Mouse (Mus musculus): ENCODE measurements around the gene Atp2a2.
A peak's percentile ranks its signal among the peaks of the same experiment; 100 is the strongest.
"Not testable (repeated sequence)": the region's sequence is repeated elsewhere in the genome, so short reads cannot be mapped to it uniquely, and the experiment has no call there.

Gene Atp2a2

DNA sequence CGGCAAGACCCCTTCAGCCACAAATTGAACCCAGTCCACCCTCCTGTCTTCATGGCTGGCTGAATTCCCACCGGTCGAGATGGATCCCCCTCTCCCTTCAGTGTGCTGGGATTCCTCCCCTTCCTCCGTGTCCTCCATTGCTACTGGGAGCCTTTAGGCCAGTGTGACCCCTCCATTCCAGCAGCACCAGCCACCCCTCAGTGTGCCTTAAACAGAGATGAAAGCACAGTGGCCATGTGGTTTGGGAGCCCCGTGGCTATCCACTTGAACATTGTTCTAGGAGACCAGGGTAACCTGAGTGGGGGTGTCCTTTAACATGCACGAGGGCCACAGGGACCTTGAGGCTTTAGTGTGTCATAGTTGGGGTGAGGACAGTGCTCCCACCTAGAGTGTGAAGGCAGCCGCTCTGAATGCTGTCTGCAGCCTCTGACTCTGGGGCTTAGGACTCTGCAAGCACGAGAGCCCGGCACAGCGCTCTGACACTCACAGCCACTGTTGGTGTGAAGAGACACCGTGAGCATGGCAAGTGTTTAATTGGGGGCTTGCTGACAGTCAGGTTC, 56.9 kb downstream of the Atp2a2 start:
- DNase-seq, result no peak

GRCm38 (mm10) chr5:122444492-122444891, 57.5 kb downstream of the Atp2a2 start:
- DNase-seq, result no peak

- no peak for DNase-seq
Measured at GRCm38 (mm10) chr5:122440095-122440630, 61.9 kb downstream of the Atp2a2 start.

- no peak for DNase-seq
Measured at GRCm38 (mm10) chr5:122439400-122440094, 62.5 kb downstream of the Atp2a2 start.

- DNase-seq, result no peak
Measured at GRCm38 (mm10) chr5:122434541-122434940, 67.5 kb downstream of the Atp2a2 start.

GRCm38 (mm10) chr5:122431221-122431620, 70.8 kb downstream of the Atp2a2 start:
- DNase-seq, result no peak

DNA sequence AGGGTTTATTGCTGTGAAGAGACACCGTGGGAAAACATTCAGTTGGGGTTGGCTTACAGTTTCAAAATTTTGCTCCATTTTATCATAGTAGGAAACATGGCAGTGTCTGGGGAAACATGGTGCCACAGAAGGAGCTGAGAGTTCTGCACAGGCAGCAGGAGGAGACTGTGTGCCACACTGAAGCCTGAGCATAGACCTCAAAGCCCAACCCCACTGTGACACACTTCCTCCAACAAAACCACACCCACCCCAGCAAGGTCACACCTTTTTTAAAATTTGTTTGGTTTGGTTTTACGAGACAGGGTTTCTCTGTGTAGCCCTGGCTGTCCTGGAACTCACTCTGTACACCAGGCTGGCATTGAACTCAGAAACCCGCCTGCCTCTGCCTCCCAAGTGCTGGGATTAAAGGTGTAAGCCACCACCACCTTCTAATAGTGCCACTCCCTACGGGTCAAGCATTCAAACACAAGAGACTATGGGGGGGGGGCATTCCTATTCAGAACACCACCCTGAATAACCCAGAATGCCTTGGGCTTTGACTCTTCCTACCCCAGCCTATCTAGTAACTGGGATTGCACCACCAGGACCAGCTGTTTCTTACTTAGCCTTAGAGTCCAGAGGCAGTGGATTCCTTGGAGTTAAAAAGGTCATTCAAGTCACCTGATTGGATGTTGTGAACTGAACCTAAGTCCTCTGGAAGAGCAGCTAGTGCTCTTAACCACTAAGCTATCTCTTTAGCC, 71.8 kb downstream of the Atp2a2 start:
- DNase-seq, result no peak

- DNase-seq, result no peak
Measured at GRCm38 (mm10) chr5:122425550-122425949, 76.5 kb downstream of the Atp2a2 start.

DNA sequence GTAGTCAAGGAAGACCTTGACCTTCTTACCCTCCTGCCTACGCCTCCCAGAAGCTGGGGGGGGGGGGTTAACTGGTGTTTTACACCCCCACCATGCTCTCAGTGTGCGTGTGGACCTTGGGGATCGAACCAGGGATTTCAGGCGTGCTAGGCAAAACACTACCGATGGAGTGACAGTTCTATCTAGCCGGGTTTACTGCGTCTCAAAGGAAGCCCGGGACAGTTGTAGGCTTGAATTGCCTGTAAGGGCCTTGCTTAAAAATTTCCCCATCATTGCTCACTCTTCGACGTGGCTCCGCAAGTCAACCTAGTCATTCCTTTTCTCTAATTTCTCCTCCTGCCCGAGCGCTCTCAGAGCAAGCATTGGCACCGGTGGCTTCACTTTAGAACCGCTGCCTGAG, 78.9 kb downstream of the Atp2a2 start:
- DNase-seq, result no peak

DNA sequence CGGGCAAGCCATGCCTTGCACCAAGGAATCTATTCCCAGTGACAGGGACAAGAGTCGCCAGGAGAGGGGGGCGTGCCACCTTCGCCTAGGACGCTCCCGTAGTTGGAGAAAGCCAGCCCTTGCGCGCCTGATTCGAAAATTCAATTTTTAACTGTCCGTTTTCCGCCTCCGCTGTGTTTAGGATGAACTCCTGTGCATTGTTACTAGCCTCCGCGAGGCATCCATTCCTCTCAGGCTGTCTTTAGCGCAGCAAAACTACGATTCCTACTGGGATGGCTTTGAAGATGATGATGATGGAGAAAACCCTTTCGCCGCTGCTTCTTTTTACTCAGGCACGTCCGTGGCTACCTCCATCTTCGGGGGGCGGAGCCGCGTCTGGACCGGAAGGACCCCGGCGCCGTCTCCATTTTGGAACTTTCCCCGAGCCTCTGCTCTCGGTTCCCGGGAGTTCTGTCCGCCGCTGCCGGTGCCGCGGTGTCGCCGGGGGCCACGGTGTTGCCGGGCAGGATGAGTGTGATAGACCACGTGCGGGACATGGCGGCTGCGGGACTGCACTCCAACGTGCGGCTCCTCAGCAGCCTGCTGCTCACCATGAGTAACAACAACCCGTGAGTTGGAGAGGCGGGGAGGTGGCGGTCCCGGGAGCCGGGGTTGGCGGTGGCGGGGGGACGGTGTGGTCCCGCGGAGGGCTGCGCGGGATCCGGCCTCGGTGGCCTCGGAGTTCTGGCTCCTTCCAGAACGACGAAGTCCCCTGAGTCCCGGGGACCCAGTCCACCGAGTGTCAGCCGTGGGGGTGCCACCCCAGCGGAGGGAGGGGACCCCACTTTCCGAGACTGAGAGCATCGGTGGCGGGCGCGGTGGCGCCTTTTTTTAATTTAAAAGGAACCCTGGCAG, 79.7 kb downstream of the Atp2a2 start:
- DNase-seq, result peak; percentile 82

DNA sequence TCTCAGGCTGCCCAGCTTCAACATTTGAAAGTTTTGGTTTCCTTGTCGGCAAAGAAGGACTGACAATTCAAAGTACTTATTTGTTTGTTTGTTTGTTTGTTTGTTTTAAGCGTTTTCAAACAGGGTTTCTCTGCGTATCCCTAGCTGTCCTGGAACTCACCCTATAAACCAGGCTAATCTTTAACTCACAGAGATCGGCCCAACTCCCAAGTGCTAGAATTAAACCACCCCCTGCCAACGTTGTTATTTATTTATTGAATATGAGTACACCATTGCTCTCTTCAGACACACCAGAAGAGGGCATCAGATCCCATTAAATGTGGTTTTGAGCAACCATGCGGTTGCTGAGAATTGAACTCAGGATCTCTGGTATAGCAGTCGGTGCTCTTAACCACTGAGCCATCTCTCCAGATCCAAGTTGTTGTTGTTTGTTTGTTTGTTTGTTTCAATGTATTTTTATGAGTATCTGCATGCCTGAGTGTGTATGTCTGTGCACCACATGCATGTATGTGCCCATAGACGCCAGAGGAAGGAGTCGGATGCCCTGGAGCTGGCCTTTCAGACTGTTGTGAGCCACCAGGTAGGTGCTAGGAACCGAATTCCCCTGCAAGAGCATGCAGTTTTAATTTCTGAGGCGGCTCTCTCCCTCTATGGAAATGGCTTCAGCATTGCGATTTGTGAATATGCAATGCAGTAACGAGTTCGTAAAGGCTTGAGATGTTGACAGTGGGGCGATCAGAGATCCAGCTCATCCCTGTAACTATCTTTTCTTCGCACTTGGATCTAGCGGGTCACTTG, 80.6 kb downstream of the Atp2a2 start, which contains the start of gene Anapc7:
Gene Anapc7 (plus strand): TSS at position 423 of the 798 bp plus-strand sequence.
- no peak for DNase-seq

GRCm38 (mm10) chr5:122420676-122421075, 81.3 kb downstream of the Atp2a2 start:
- DNase-seq, result not testable (repeated sequence)

DNA sequence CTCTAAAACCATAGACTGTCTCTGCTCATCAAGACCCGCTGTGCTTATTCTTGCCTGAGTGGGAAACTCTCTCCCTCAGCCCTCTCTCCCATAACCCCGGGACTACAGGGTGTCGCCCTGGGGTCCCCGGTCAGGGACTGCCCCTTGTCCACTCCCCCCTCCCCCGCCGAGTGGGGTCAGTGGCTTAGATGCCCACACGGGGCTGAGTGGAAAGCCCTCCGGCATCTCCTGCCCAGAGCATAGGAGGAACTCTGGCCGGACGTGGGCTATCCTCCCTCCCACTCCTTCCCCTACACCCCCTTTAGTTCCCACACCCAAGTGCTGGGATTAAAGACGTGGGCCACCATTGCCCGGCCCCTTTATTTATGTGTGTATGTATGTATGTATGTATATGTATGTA, 86.6 kb downstream of the Atp2a2 start:
- no peak for DNase-seq

DNA sequence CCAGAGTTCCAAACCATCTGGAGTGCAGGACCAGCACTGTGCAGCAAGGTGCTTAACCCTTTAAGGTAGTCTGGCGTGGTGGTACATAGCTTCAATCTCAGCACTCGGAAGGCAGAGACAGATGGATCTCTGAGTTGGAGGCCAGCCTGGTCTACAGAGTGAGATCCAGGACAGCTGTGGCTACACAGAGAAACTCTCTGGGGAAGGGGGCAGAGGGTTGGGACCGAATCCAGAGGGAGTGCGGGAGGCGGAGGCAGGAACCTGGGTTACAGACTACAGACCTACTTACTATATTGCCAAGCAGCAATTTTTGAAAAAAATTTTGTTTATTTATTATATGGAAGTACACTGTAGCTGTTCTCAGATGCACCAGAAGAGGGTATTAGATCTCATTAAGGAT, 87.7 kb downstream of the Atp2a2 start:
- DNase-seq, result no peak

GRCm38 (mm10) chr5:122412826-122413225, 89.2 kb downstream of the Atp2a2 start:
- no peak for DNase-seq

DNA sequence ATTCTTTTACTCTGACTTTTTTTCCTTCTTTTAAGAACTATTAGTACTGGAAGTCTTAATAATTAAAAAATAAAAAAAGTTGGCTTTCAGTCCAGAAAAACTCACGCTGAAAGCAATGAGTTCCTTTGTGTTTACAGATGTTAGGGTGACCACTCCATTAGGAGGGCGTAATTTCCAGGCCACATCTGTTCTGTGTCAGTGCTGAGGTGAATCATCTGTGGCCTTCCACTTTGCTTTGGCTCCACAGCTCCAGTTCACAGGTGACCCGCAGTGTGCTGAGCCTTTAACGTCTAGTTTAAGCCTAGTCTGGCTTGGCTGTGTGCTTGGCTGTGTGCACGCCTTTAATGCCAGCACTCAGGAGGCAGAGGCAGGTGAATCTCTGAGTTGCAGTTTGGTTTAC, 90.1 kb downstream of the Atp2a2 start:
- no peak for DNase-seq

DNA sequence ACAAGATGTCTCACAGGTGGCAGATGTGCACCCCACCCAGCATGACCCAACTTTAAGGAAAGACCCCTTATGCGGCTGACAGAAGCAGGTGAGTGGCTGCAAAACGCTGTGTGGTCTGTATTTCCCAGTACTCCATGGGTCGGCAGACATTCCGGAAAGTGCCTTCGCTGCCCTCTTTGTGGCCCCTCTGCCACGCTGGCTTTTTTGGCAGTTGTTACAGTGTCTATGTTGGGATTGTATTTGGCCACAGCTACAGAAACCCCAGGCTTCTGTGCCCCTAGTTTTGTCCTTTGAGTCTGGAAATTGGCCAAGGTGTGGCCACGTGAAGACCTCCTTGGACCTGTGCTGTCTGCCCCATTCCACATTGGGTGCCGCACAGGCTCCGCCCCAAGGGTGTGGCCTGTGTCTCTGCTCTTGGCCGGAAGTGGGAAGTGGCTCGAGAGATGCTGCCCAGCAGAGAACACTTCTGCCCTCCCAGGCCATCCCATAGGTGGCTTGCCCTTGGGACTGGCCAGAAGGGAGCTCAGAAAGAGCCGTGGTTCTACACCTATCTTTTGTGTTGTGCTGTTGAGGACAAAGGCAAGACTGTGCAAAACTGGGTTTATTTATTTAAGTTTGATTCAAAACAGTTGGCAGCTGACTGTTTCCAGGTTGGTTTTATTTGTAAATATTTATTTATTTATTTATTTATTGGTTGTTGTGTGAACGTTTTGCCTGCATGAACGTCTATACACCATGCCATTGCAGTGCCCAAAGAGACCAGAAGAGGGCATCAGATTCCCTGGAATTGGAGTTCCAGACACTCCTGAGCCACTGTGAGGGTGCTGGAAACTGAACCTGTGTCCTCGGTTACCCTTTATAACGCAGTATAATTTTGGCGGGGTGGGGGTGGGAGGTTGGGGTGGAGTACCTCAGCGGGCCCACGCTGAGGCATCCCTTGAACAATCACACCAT, 92.1 kb downstream of the Atp2a2 start:
- DNase-seq, result no peak

DNA sequence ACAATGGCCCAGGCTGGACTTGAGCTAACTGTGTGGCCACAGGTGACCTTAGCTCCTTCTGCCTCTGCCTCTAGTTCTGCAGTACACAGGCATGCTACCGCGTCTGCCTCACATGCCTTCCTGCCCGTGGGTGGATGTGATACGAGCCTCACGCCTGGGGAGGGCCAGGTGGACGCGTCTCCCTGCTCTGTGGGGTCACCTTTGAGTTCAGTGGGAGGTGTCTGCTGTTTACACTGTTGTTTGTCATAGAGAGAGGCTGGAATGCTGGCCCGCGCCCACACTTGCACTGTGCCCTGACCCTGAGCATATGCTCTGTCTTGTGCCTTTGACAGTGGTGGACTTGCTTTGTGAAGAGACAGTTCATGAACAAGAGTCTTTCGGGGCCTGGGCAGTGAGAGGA, 96.5 kb downstream of the Atp2a2 start:
- no peak for DNase-seq

Measured in cerebellum, adult 11 months (tissue).